Mouse (Mus musculus): ENCODE measurements at regions not wholly inside any gene's neighbourhood (a gene's known extent, or its start where the extent isn't known, plus 50 kb on each side); places are given as distances from the start of the nearest gene placed in this dataset.

GRCm38 (mm10) chrX:58244544-58244943 lies 222.0 kb downstream of the Zic3 start:
- DNase-seq (ENCODE audit: low spot score in 2 of 2), result no peak

GRCm38 (mm10) chrX:58256043-58256442 lies 233.5 kb downstream of the Zic3 start:
- no peak for DNase-seq (ENCODE audit: low spot score in 2 of 2)

GRCm38 (mm10) chrX:58282903-58283302 lies 260.4 kb downstream of the Zic3 start:
- no peak for DNase-seq (ENCODE audit: low spot score in 2 of 2)

- DNase-seq (ENCODE audit: low spot score in 2 of 2), result no peak
These were observed 300.3 kb downstream of the Zic3 start for GRCm38 (mm10) chrX:58322832-58323231.

- DNase-seq (ENCODE audit: low spot score in 2 of 2), result no peak
These were observed 329.1 kb downstream of the Zic3 start for GRCm38 (mm10) chrX:58351606-58352005.

GRCm38 (mm10) chrX:58377926-58378325 lies 355.4 kb downstream of the Zic3 start:
- DNase-seq (ENCODE audit: low spot score in 2 of 2), result peak in 1 of 2 experiments; percentile 13
